Mouse (Mus musculus): ENCODE measurements around the gene Lasp1. TPM values are rescaled to one million over a fixed set of nuclear protein-coding genes. Genes with fewer than 3 reads are reported as not detected.
A peak's percentile ranks its signal among the peaks of the same experiment; 100 is the strongest.
"Not testable (repeated sequence)": the region's sequence is repeated elsewhere in the genome, so short reads cannot be mapped to it uniquely, and the experiment has no call there.

Lasp1 gene
- polyA plus RNA-seq, 1 experiment, result 56.3 TPM

DNA sequence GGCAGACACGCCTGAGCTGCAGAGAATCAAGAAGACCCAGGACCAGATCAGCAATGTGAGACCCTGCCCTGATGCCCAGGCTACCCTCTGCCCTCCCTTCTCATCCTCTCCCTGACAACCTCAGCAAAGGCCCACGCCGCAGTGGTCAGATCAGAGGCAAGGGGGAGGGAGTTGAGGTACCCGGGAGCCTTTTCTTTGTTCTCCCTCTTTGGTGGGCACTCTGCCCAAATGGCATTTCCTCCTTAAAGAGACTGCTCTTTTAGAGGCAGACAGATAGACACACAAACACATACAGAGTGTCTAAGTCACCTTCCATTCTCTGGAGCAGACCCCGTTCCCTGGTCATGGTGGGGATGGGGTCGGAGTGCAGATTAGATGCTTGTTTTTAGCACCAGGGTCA, 26.1 kb downstream of the Lasp1 start:
- Histone ChIP-seq H3K27ac (replicated peaks; ENCODE audit: low read depth, low read length) (peak overlapping the region; percentile 65), H3K4me3 (ENCODE audit: insufficient read depth, low read depth, low read length) (no peak overlapping the region), H3K4me1 (ENCODE audit: control insufficient read depth, insufficient read depth, insufficient read length, low read length) (peaks cover 49% of the 10 kb centered on the region)

DNA sequence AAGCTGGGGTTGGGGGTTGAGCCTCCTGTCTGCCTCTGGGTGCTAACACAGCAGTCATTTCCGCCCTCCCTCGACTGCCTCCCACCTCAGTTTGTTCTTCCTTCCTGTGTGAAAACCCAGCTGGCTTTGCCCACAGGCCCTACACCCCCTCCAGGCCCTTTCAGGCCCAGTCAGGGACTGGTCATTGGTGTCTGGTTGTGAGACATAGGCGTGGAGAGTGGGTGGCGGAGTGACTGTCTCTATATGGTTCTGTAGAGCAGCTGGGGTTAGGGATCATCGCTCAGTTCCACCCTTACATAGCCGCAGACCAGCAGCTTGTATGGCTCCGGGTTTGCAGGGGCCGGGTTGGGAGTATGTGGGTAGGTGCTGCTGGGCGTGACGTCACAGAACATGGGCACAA, 26.5 kb downstream of the Lasp1 start:
- no peak overlapping the region for H3K4me3 ChIP-seq (ENCODE audit: insufficient read depth, low read depth, low read length)
- peak overlapping the region; percentile 65 for H3K27ac ChIP-seq (replicated peaks; ENCODE audit: low read depth, low read length)

DNA sequence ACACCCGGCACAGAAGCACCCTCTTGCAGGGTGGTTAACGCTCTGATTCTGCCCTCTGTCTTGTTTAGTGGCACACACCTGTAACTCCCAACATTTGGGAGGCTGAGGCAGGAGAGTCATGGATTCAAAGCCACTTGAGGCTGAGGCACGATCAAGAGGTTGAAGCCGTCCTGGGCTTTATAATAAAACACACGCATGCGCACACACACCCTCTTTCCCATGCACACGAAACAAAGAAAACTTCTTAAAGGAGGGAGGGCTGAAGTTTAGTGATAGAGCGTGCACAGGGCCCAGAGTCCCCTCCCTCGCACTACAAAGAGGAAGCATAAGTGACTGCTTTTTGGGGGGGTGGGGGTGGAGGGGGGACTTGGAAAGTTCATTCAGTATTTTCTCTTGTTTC, 27.2 kb downstream of the Lasp1 start:
- Histone ChIP-seq H3K4me3 (ENCODE audit: insufficient read depth, low read depth, low read length) (no peak overlapping the region), H3K4me1 (ENCODE audit: control insufficient read depth, insufficient read depth, insufficient read length, low read length) (peaks cover 58% of the 10 kb centered on the region), H3K27ac (replicated peaks; ENCODE audit: low read depth, low read length) (peak overlapping the region; percentile 17; the same call in 1 of the 2 replicates)

More for the DNA sequence above, 26.5 kb downstream of the Lasp1 start:
- H3K4me1 ChIP-seq (ENCODE audit: control insufficient read depth, insufficient read depth, insufficient read length, low read length), result peaks cover 52% of the 10 kb centered on the region

DNA sequence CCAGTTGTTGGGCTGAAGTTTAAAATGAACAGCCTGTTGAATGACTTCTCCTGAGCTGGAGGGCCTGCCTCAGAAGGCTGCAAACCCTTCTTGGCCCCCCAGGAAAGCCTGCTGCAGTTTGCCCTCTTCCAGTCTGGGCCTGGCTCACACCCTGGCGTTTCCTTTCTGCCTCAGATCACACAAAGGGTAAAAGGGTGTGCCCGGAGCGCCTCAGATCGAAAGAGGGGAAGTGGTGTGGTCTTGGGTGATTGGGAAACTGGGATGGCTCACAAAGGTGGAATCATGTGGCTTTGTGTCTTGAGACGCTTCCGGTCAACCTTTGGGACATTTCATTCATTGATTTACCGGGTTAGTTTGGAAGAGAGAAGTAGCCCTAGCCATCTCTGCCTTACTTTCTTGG, 27.6 kb downstream of the Lasp1 start:
- peak overlapping the region; percentile 17 for H3K27ac ChIP-seq (replicated peaks; ENCODE audit: low read depth, low read length)
- H3K4me3 ChIP-seq (ENCODE audit: insufficient read depth, low read depth, low read length), result no peak overlapping the region
- H3K4me1 ChIP-seq (ENCODE audit: control insufficient read depth, insufficient read depth, insufficient read length, low read length), result peaks cover 56% of the 10 kb centered on the region

DNA sequence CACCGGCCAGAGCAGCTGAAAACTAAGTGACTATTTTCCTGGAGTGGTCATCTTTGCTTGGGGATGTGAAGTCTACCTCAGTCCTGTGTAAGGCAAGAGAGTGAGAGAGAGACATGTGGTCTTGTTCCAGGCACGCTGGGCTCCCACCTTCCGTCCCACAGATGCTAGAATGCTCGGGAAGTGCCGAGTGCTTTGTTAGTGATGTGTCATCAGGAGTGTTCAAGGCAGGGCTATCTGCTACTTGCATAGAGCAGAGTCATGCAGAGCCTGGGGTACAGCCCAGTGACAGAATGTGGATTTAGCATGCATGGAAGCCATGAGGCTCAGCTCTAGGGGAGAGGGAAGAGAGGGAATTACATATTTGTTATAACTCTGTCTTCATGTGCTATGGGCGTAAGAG, 28.9 kb downstream of the Lasp1 start:
- Histone ChIP-seq H3K4me1 (ENCODE audit: control insufficient read depth, insufficient read depth, insufficient read length, low read length) (peaks cover 60% of the 10 kb centered on the region), H3K4me3 (ENCODE audit: insufficient read depth, low read depth, low read length) (no peak overlapping the region), H3K27ac (replicated peaks; ENCODE audit: low read depth, low read length) (peak overlapping the region; percentile 33)

DNA sequence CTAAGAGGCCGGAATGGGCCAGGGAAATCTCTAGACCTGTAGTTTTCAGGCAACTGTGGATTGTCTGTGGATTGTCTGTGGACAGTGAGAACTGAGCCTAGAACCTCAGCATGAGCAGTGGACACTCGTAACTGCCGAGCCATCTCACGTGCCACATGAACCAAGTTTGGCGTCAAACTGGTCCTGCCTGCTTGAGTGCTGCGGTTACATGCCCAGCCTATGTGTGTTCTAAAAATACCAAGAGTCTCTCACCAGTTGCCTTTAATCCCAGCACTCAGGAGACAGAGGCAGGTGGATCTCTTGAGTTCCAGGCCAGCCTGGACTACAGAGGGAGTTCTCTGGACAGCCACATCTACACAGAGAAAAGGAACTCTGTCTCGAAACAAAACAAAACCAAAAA, 30.6 kb downstream of the Lasp1 start:
- H3K4me1 ChIP-seq (ENCODE audit: control insufficient read depth, insufficient read depth, insufficient read length, low read length), result peaks cover 54% of the 10 kb centered on the region
- no peak overlapping the region for H3K4me3 ChIP-seq (ENCODE audit: insufficient read depth, low read depth, low read length)
- peak overlapping the region; percentile 18; the same call in 1 of the 2 replicates for H3K27ac ChIP-seq (replicated peaks; ENCODE audit: low read depth, low read length)

DNA sequence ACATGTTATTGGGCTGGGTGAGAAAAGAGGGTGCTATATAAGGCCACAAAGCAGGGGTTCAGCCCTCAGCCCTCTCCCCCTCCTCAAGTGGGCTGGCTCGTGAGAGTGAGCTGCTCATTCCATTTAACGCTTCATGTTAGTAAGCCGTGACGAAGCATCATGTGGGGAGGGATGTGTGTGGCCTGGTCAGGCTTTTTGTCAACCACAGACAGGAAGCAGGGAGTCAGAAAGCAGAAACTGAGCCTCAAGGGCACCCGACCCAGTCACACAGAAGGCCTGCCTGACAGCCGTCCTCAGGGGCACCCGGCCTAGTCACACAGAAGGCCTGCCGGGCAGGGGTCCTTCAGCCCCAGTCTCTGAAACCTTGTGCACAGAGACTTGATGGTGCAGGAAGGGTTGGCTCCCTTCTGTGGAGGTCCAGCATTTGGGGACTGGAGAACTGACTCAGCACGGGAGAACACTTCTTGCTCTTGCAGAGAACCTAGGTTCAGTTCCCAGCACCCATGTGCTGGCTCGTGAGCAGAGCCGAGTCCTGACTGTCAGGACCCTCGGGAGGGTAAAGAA, 31.2 kb downstream of the Lasp1 start:
- H3K4me3 ChIP-seq (ENCODE audit: insufficient read depth, low read depth, low read length), result no peak overlapping the region
- peak overlapping the region; percentile 18 for H3K27ac ChIP-seq (replicated peaks; ENCODE audit: low read depth, low read length)
- H3K4me1 ChIP-seq (ENCODE audit: control insufficient read depth, insufficient read depth, insufficient read length, low read length), result peaks cover 49% of the 10 kb centered on the region

DNA sequence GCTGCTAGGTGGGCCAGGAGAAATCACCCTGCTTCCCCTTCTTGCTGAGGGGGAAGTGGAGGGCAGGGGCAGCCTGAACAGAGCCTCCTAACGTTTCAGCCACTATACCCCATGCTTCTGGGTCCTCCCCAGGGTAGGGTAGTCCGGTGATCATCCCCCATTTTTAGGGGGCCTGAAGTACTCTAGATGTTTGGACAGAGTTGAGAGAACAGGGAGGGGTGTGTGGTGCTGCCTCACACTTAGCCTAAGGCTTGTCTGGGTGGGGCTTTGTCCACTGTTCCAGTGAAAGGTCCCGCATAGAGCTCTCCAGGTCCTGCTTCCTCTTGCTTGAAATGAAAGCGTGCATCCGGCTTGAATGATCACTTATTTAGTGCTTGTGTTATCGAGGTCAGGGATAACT, 31.7 kb downstream of the Lasp1 start:
- no peak overlapping the region for H3K4me3 ChIP-seq (ENCODE audit: insufficient read depth, low read depth, low read length)
- peaks cover 44% of the 10 kb centered on the region for H3K4me1 ChIP-seq (ENCODE audit: control insufficient read depth, insufficient read depth, insufficient read length, low read length)
- H3K27ac ChIP-seq (replicated peaks; ENCODE audit: low read depth, low read length), result peak overlapping the region; percentile 18

DNA sequence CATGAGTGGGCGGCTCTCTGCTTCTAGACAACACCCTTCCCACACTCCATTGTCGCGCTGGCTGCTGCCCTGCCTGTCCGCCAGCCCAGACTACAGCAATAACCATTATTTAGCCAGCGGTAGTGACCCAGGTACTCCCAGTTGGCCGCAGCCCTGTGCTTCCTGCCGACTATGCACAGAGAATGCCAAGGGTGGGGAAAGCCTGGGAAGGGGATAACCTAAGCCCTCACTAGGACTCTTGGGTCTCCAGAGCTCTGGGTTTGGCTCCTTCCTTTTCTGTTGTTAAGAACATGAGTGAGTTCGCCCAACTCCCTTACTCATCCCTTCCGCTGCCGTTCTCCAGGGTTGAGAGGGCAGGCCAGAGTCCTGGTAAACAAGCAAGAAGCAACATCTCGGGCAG, 33.2 kb downstream of the Lasp1 start:
- peaks cover 32% of the 10 kb centered on the region for H3K4me1 ChIP-seq (ENCODE audit: control insufficient read depth, insufficient read depth, insufficient read length, low read length)
- no peak overlapping the region for H3K4me3 ChIP-seq (ENCODE audit: insufficient read depth, low read depth, low read length)
- peak overlapping the region; percentile 72 for H3K27ac ChIP-seq (replicated peaks; ENCODE audit: low read depth, low read length)

DNA sequence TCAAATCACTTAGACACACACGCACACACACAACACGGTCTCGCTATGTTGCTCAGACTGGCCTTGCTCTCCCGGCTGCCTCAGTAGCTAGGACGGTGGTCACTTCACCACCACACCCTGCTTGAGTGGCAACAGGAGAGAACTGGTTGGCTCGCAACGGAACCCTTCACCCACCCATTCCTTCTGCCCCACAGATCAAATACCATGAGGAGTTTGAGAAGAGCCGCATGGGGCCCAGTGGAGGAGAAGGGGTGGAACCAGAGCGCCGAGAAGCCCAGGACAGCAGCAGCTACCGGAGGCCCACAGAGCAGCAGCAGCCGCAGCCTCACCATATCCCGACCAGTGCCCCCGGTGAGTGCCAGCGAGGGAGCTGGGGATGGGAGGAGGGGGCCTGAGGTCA, 34.6 kb downstream of the Lasp1 start:
- H3K27ac ChIP-seq (replicated peaks; ENCODE audit: low read depth, low read length), result no peak overlapping the region
- peaks cover 28% of the 10 kb centered on the region for H3K4me1 ChIP-seq (ENCODE audit: control insufficient read depth, insufficient read depth, insufficient read length, low read length)
- no peak overlapping the region for H3K4me3 ChIP-seq (ENCODE audit: insufficient read depth, low read depth, low read length)

DNA sequence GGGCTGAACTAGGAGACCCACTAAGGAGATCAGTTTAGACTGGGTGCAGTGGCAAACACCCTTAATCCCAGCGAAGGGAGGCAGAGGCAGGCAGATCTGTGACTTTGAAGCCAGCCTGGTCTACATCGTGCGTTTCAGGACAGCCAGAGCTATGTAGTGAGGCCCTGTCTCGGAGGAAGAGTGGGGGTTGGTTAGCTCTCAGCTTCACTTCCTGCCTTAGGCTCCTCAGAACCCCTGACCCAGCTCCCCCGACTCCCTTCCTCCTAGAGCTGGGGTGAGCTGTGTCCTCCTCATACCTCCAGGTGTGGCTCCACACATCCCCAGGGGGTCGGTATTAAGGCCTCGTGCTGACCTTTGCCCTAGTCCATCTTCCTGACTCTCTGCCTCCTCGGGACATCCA, 37.7 kb downstream of the Lasp1 start:
- peaks cover 13% of the 10 kb centered on the region for H3K4me1 ChIP-seq (ENCODE audit: control insufficient read depth, insufficient read depth, insufficient read length, low read length)
- H3K27ac ChIP-seq (replicated peaks; ENCODE audit: low read depth, low read length), result peak overlapping the region; percentile 32
- no peak overlapping the region for H3K4me3 ChIP-seq (ENCODE audit: insufficient read depth, low read depth, low read length)

DNA sequence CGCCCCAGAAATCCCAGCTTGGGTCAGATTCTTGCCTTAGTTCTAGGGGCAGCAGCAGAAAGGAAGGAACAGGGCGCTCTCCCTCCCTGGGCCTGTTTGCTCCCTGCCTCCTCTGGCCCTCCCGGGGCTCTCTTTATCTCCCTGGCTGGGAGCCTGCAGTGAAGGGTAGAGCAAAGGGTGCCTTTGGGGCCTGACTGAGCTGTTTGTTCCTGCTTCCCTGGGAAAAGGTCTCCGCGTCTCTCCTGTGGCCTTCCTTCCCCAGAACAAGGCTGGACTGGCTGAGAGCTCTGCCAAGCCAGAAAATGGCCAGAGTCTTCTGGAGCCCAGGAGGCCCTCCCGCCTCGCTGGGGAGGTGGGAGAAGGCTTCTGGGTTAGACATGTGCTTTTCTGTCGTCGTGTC, 38.3 kb downstream of the Lasp1 start:
- peak overlapping the region; percentile 32; the same call in 1 of the 2 replicates for H3K27ac ChIP-seq (replicated peaks; ENCODE audit: low read depth, low read length)
- not testable (repeated sequence) for H3K4me3 ChIP-seq (ENCODE audit: insufficient read depth, low read depth, low read length); H3K4me1 ChIP-seq (ENCODE audit: control insufficient read depth, insufficient read depth, insufficient read length, low read length)

DNA sequence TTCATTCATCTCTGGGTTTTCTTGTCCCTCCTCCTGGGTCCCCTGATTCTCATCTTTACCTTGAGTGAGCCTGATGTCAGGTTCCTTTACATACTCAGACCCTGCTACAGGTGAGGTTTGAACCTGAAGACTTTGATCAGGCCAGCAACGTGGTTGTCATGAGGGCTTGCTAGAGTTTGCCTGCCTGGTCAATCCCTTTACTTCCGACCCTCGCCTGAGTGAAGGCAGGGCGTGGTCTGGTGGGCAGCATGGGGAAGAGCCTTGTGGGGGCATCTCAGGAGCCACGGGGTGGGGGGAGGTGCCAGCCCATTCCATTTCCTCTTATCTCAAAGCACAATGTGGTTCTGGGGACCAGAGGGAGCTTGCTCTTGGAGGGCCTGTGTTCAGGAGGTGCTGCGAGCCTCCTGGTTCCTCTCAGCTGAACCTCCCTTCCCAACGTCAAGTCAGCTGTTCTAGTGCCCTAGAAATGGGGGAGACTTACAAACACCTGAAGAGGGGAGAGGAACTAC, 38.9 kb downstream of the Lasp1 start:
- Histone ChIP-seq H3K4me1 (ENCODE audit: control insufficient read depth, insufficient read depth, insufficient read length, low read length) (peaks cover 4% of the 10 kb centered on the region; the same call in 1 of the 2 replicates), H3K4me3 (ENCODE audit: insufficient read depth, low read depth, low read length) (no peak overlapping the region), H3K27ac (replicated peaks; ENCODE audit: low read depth, low read length) (no peak overlapping the region)

DNA sequence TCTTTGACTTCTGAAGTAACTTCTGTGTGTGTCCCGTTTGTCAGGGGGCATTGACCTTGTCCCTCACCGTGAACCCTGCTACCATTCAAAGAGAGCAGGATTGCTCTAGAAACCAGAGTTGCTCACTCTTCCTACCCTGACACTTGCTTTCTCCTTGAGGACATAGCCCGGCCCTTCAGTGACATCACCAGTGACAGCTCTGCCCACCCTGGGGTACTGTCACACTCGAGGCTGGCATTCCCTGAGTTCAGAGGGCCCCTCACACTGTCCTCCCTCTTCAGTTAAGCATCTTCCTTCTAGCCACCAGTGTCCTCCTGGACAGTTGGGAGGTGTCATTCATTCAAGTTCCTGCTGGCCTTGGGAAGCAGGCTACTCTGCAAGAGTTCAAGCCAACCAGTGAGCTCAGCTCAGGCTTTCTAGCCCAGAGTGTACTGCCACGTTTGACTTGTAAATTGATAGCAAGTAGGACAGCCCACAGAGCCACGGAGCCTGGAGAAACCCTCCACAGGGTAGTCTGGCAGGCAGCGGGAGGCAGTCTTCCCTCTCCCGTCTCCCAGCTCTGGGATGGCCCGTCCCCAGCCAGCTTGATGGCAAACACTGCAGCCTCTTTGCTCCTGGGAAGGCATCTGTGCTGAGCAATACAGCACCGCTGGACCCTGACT, 40.1 kb downstream of the Lasp1 start:
- peaks cover 4% of the 10 kb centered on the region; the same call in 1 of the 2 replicates for H3K4me1 ChIP-seq (ENCODE audit: control insufficient read depth, insufficient read depth, insufficient read length, low read length)
- no peak overlapping the region for H3K4me3 ChIP-seq (ENCODE audit: insufficient read depth, low read depth, low read length)
- H3K27ac ChIP-seq (replicated peaks; ENCODE audit: low read depth, low read length), result peak overlapping the region; percentile 20; the same call in 1 of the 2 replicates

DNA sequence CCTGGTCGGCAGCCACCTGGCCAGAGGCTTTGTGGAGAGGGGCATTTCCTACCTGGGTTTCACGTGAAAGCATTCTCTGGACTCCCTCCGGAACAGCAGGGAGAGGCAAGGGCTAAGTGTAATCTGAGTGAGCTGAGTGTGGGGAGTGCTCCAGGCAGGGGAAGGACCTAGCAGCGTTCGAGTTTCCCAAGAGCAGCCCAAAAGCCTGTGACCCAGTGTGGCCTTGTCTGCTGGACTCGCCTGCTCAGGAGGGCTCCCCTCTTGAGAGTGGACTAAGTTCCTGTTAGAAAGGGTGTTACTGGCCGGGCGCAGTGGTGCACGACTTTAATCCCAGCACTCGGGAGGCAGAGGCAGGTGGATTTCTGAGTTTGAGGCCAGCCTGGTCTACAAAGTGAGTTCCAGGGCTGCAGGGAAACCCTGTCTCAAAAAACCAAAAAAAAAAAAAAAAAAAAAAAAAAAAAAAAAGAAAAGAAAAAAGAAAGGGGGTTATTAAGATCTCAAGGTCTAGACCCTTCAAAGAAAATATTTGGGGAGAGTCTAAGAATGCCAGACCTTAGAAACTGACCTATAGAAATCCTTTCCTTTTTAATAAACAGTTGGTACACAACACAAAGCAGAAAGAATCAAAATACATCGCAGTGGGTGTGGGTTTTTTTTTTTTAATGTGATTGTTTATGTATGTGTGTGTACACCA, 40.8 kb downstream of the Lasp1 start:
- Histone ChIP-seq H3K4me3 (ENCODE audit: insufficient read depth, low read depth, low read length) (no peak overlapping the region), H3K4me1 (ENCODE audit: control insufficient read depth, insufficient read depth, insufficient read length, low read length) (peaks cover 4% of the 10 kb centered on the region; the same call in 1 of the 2 replicates), H3K27ac (replicated peaks; ENCODE audit: low read depth, low read length) (0 out of 2 replicates have a peak overlapping the region, but pooled peaks have one; percentile 20)
